Mouse (Mus musculus): ENCODE results near the gene Bhlha9.

Bhlha9 gene

DNA sequence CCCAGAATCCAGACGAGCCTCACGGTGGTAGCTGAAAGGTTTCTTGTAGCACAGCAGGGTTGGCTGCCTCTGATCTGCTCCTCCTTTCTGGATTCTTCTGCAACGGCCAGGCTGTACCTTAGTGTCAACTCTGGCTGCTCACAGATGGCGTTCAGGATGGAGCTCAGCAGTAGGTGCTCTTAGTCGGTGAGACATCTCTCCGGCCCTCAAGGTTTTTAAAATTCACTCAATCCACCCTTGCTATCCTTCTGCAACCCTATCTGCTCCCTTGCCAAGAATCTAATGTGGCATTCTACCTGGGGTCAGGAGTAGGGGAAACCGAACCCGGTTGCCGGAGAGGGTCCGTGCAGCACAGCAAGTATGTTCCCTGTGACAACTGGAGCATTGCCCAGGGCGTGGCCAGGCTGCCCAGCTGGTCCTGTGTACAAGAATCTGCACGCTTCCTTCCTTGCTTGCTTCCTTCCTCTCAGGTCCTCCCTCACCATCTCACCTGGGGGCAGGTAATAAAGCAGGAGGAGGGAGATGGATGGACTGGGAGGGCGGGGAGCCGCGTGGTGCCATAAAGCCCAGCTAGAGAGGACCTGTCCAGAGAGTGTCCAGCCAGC lies at the start of gene Bhlha9:
Bhlha9 (plus strand) TSS at position 600 of the 605 bp plus-strand sequence.
- DNase-seq (ENCODE audit: low spot score in 2 of 2), result no peak

DNA sequence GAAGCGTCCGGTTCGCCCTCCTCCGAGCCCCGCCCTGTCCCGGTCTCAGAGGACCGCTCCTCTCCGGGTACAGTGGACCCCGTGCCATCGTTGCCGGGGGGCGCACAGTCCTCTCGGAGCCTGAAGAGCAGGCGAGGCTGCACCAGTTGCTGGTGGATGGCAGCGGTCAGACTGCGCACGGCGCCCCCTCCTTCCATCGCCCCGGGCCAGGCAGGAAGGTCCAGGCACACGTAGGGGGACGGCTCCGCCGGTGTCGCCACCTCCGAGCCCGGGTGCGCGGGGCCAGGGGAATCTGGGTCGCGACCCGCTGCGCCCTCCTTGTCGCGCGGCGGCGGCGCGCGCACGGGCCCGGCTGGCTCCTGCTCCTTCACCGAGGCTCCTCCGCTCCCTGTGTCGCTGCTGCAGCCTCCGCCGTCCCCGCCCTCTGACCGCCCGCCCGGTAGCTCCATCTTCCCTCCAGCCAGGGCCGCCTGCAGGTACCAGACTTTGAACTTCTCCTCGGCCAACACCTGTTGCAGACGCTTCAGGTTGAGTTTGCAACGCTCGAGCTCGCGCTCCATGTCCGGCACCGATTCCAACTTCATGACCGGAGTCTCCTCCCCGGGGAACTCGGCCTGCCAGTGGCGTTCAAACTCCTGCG lies 49.6 kb upstream of the Bhlha9 start:
- no peak for DNase-seq (ENCODE audit: low spot score in 2 of 2)

DNA sequence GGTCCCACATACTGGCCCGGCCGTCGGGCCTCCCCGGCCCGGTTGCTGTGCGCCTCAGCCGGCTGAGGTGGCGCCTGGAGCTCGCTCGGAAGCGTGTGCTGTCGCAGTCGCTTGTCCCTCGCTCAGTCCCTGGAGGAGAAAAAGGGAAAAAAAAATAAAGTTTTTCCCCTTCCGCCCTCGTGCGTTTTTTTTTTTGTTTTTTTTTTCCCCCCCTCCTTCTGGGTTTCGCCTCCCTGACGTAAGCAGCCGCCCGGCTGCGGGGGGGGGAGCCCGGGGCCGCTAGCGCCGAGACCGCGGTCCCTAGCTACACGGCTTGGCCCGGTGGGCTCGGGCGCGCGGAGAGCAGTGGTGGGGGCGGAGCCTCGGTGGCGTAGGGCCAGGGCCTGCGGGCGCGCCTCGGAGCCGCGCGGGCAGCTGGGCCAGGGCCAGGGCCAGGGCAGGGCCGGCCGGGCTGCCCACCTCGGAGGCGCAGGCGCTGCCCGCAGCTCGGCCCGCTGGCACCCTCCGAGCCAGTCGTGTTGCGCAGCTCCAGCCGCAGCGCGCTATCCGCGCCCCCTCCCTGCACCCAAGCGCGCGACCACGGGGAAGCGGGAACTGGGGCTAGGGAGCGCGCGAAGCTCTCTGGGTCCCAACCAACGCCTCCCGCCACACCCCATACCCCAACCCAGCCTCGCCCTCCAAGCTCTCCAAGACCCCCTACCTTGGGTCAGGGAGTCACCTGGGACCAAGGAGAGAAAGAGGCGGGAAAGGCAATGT lies 48.9 kb upstream of the Bhlha9 start:
- no peak for DNase-seq (ENCODE audit: low spot score in 2 of 2)

DNA sequence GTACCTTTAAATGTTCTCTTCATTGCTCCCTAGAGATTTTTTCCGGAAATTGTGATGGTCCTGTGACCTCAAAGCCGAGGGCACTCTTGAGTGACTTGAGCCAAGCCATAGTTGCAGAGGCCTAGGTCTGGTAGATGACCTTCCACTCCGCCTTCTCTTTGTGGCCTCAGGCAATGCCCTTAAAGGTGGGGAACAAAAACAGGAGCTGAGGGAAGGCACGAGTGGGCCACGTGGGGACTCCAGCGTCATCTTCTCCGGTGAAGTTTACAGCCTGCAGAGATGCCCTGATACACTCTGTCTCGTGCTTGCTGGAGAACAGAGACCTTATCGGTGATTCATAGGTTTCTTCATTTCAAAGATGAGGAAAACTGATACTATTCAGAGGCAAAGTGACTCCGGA lies 48.2 kb upstream of the Bhlha9 start:
- no peak for DNase-seq (ENCODE audit: low spot score in 2 of 2)

DNA sequence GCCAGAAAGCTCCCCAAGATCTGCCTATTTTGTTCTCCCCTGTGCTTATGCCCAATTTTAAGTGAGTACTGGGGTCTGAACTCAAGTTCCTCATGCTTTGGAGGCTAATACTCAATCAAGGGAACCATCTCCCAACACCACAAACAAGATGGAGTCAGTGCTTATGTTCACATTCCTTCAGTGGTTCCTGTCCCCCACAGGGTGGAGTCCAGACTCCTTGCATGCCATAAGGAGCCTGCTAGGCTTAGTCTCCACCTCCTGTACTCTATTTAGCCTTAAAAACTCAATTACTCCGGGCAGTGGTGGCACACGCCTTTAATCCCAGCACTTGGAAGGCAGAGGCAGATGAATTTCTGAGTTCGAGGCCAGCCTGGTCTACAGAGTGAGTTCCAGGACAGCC lies 47.4 kb upstream of the Bhlha9 start:
- no peak for DNase-seq (ENCODE audit: low spot score in 2 of 2)

DNA sequence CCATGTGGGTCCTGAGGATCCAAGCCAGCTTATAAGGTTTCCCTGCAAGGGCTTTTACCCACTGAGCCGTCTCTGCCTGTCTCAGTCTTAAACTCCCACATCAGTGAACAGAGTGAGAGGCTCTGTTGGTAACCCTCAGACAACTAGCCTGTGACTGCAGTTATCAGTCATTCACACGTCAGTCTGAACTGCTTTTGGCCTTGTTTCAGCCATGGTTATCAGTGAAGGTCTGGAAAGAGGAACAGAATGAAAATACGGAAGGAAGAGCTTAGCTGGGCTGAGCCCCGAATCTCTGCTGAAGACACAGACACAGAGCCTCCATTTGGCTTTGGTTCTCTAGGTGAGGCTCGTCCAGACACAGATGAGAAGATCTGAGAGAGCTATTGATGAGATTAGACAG lies 43.7 kb upstream of the Bhlha9 start:
- DNase-seq (ENCODE audit: low spot score in 2 of 2), result no peak

DNA sequence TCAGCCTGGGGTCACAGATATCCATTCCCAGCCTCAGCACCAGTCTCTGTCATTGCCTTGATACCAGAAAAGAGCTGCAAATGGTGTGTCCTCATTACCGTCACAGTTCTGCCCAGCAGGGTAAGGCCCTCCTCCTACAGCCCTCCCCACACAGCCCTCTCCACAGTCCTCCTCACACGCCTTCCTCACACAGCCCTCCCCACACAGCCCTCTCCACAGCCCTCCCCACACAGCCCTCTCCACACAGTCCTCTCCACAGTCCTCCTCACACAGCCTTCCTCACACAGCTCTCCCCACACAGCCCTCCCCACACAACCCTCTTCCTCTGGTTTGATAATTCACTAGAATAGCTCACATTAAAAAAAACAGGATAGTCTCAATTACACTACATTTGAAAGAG lies 42.2 kb upstream of the Bhlha9 start:
- no peak for DNase-seq (ENCODE audit: low spot score in 2 of 2)

DNA sequence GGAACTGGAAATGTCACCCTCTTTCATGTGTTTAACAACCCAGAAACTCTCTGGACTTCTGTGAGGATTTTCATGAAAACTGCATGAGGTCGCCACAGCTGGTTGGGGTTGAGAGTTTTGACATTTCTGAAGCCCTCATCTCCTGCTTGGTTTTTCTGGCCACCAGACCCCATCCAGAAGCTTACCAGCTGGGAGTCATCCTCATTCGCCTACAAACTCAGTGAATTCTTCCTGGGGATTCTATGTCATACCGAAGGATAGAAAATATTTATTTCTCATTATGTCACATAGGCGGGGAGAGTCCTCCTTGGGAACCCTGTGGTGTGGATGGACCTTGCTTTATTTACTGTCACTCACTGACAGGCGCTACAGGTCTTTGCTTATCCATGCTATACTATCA lies 41.8 kb upstream of the Bhlha9 start:
- no peak for DNase-seq (ENCODE audit: low spot score in 2 of 2)

DNA sequence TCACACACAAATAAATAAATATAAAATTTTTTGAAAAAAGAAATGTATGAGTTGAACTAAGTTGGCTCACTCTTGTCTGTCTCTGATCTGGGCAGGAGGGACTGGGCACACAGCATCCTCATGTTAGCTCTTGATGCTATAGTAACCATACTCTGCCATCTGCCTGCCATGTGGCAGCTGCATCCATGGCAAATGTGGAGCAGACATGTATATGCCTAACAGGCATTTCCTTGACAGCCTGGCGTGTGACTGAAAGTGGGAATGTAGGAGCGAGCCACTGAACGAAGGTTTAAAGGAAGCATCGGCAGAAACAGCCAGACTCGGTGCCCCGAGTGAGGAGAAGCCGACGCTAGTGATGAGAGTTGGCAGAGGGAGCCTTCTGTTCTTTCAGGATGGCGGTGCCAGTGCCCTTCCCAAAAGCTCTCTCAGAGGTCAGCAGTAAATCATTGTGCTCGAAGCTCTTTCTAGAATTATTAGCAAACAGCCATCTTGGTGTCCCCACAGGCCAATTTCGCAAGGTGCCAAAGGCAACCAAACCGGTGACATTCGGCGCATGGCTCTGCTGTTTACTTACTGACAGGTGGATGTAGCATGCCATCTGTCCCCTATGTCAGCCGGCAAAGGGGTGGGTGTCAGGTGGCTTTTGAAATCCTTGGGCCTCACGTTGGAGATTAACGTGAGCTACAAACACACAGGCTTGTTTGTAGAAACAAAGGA lies 32.8 kb upstream of the Bhlha9 start:
- no peak for DNase-seq (ENCODE audit: low spot score in 2 of 2)

DNA sequence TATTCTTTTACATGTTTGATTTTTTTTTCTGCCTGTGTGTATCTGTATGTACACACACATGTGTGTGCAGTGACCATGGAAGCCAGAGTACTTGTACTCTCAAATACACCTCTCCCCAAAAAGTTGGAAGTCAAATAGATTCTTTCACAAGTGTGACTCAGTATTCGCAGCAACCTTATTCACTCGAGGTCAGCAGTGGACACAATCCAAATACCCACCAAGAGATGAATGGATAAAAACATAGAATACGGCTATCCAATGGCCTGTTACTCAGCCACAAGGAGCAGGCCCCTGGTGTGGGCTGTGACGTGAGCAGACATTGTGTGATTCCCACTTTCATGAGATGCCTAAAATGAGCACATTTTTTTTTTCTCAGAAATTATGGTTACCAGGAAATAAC lies 32.0 kb upstream of the Bhlha9 start:
- DNase-seq (ENCODE audit: low spot score in 2 of 2), result no peak

DNA sequence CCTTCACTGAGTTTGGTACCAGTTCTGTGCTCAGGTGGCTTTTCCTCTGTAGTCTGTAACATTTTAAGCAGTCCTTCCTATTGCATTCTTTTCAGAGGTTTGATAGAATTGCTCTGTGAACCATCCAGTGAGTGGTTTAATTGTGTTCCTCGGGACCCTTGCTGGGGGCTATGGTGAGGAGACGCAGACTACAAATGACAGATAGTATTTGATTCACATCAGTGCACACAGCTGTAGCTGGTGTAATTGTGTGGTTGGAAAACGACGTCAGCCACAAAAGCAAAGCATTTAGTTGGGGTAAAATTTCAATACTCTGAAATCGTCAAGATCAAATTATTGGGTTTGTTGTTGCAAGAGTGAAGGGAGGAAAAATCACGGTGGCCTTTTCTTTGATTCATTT lies 28.0 kb upstream of the Bhlha9 start:
- DNase-seq (ENCODE audit: low spot score in 2 of 2), result no peak

DNA sequence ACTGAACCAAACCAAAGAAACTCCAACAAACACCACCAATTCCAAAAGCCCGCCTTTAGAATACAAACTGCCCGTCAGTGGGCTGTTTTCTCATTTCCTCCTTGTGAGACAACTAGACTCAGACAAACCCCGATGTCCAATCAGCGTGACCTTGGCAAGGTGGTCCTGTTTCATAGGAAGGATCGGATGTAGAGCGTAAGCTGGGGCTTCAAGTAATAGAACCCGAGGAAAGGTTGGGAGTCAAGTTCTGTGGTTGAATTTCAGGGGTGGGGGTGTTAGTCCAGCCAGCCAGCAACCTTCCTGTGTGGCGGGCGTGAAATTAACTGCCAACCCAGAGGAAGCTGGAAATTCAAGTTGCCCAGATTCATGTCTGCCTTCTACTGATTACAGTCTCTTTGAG lies 27.2 kb upstream of the Bhlha9 start:
- no peak for DNase-seq (ENCODE audit: low spot score in 2 of 2)

DNA sequence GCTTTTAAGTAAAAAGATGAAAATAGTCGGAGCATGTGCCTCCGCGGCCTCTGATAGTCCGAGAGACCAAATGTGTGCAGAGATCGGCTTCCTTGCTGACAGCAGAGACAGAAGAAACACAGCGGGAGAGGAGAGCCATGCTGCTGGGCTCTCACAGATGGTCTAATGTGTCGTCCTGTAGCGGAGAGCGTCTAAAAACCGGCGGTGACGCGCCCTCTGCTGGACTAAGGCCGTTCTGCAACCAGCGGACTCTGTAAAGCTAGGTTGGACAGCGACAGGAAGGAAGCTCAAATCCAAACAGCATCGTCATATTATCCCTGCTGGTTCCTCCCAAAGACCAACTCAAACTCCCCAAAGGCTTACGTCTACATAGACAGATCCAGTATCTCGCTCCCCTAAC lies 26.3 kb upstream of the Bhlha9 start:
- DNase-seq (ENCODE audit: low spot score in 2 of 2), result peak; percentile 87 to 88

DNA sequence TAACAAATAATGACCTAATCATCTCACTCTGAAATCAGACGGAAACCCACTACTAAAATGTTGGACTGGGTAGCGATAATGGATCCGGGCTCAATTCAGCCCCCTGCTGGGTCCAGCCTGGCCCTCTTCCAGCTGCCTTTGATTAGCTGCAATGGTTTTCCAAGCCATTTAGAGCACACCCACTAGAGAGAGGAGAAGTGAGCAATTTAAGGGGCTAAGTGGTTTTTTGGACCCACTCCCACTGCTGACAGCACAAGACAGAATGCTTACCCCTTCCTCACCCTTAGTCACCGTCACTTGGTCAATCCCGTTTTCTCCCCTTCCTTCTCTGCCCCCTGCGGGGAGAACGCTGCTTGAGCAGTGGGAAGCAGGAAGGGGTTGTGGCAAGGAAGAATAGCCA lies 25.2 kb upstream of the Bhlha9 start:
- DNase-seq (ENCODE audit: low spot score in 2 of 2), result no peak

DNA sequence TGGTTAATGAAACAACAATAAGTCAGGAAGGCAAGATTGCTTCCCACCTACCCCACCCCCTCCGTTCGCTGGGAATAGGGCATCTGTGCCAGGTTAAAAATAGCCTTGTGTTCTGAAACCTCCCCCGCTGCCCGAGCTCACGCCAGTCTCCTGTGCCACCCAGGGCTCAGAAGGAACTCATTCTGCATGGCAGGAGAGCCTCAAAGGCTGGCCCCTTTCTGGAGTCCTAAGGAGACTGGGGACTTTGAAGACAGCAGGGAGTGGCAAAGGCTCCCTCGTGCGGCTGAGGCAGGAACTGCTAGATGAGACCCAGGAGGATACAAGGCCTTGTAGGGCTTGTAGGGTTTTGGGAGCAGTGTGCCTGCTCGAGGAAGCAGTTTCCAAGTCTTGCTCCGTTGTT lies 24.8 kb upstream of the Bhlha9 start:
- DNase-seq (ENCODE audit: low spot score in 2 of 2), result peak; percentile 68 to 79

DNA sequence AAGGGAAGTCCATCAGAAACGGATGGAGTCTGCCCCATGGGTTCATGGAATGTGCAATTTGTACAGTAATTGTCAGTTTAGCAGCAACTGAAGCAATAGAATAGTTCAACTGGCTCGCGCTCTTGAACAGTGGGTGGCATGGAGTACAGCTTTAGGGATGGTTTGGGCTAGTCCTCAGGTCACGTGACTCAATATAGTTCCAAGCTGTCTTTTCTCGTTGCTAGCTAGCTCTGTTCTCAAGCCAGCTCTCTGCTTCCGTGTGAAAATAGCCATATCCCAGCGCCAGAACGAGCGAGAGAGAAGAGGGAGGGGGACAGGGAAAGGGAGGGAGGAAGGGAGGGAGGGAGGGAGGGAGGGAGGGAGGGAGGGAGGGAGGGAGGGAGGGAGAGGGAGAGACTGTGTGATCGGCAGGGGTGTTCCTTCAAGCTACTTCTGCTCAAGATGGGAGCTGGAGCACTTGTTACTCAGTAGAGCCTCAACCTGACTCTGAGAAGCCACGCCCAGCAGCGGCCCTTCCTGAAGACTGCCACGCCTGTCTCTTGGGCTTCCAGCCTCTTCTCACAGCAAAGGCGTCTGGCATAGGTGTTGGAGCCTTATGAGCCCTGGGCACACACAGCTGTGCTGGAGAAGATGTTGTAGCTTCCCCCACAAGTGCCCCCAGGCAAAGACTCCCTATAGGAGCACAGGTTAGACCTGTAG lies 21.3 kb upstream of the Bhlha9 start:
- DNase-seq (ENCODE audit: low spot score in 2 of 2), result no peak

DNA sequence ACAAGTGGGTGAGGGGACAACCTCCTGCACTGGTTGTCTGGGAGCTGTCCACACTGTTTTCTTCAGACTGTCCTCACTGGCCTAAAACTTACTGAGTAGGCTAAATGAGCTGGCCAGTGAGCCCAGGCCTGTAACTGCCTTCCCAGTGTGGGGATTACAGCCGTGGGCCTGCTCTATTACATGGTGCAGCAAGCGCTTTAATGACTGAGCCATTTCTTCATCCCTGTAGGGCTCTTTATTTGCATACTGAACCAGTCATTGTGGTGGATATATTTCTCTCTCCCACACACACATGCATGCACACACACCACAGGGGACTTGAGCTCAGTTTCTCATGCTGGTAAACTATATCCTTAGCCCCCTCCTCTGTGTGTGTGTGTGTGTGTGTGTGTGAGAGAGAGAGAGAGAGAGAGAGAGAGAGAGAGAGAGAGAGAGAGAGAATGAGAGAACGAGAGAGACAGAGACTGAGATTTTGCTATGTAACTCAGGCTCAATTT lies 19.4 kb upstream of the Bhlha9 start:
- no peak for DNase-seq (ENCODE audit: low spot score in 2 of 2)

DNA sequence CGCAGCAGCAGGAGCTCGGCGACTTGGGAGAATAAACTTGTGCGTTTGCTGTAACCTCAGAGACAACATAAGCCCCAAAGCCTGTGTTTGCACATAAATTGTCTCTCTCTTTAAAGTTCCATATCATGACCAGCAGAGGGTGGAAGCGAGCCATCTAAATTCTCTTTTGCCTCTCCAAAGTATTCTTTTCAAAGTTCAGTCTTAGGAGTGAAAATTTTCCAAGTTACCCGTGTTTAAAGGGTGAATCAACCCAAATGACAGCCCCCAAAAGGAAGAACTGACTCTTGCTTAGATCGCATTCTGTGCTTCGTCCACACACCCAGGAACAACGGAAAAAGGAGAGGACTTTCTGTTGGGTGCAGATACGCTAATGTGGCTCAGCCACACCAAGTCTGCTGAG lies 17.2 kb upstream of the Bhlha9 start:
- DNase-seq (ENCODE audit: low spot score in 2 of 2), result no peak

DNA sequence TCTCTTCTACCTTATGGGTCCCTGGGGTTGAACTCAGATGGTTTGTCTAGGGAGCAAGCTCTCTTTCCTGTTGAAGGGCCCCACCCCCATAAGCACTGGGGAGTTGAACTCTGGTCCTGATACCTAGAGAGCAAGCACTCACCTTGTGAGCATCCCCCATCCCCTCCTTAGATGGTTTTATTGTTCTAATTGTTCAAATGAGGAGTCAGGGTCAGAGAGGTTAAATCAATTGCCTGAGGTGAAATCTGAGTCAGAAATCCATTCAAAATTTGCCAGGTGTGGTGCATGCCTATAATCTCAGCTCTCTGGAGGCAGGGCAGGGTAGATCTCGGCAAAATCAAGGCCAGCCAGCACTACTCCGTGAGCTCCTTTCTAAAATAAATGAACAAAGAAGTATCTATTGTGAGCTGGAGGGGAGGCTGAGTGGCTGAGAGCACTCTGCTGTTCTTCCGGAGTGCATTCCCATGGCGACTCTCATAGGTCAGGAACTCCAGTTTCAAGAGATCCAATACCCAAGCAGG lies 14.8 kb upstream of the Bhlha9 start:
- DNase-seq (ENCODE audit: low spot score in 2 of 2), result no peak

DNA sequence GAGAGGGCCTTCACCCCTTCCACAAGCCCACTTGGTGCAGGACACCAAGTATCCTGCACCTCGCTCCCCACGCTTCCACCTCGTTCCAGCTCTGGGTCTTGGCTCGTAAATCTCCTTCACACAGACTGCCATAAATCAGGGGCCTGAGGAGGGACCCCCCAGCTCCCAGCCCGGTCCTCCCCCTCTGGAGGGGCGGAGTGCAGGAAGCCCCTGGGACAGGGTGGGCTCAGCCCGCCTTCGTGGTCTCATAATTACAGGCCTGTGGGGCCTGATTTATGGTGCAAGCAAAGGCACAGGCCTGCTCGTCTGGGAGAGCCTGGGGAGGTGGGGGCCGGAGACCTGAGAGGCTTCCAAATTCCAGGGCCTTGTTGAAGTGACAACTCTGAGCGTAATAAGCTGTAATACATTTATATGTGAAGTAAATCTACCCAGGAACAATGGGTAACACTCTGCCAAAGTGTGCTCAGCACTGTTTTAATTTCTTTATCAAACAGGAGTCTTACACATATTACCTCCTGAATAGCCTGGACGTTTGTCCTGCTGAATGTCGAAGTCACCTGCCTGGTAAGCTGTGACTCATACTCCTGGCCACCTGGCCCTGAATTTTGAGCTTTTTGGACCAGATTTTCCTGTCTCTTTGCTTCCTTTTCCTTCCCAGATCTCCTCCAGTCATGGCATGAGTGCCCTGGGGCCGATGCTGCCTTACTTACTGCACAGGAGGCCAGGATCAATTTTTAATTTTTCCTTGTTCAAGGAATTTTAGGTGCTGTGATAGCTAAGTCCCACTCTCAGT lies 12.9 kb upstream of the Bhlha9 start:
- DNase-seq (ENCODE audit: low spot score in 2 of 2), result no peak
